Mouse (Mus musculus): ENCODE measurements around the gene Rad50. TPM values are rescaled to one million over a fixed set of nuclear protein-coding genes. Genes with fewer than 3 reads are reported as not detected.
A peak's percentile ranks its signal among the peaks of the same experiment; 100 is the strongest.

Rad50 gene
- polyA plus RNA-seq, 1 experiment from 2014 or later = 27.8 TPM

DNA sequence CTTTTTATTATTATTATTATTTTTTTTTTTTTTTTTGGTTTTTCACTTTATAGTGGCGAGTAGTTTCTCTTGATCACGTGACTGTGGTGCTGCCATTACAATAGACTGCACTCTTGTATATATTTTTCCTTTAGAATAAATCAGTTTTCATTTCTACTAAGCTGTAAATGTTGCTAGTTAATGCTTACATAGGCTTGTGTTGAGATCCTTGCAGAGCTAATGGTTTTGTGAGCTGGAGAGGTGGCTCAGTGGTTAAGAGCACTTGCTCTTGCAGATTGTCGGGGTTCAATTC lies 545 bp upstream of the Rad50 start:
- Histone ChIP-seq H3K27ac (ENCODE audit: low read length) (peak overlapping the region; percentile 60; the same call in 1 of the 2 replicates), H3K4me3 (replicated peaks; ENCODE audit: low read length) (peak overlapping the region; percentile 71), H3K27me3 (ENCODE audit: control insufficient read depth, insufficient read depth, low read length) (no peaks in the 10 kb centered on the region), H3K4me1 (ENCODE audit: control insufficient read depth, insufficient read depth, low read length) (peaks cover 2% of the 10 kb centered on the region; the same call in 1 of the 2 replicates), H3K9me3 (replicated peaks; ENCODE audit: control insufficient read depth, low read length) (no peaks in the 10 kb centered on the region), H3K36me3 (ENCODE audit: control insufficient read depth, insufficient read depth, low read length) (no peaks in the 10 kb centered on the region), H3K9ac (ENCODE audit: low read length) (peak overlapping the region; percentile 84), H3K4me2 (ENCODE audit: low read depth, low read length) (peak overlapping the region; percentile 75)
- 74% methylated on average over 3 of the region's 3 CpGs for WGBS
- no peak for ATAC-seq (ENCODE audit: insufficient read depth, low FRiP score)

DNA sequence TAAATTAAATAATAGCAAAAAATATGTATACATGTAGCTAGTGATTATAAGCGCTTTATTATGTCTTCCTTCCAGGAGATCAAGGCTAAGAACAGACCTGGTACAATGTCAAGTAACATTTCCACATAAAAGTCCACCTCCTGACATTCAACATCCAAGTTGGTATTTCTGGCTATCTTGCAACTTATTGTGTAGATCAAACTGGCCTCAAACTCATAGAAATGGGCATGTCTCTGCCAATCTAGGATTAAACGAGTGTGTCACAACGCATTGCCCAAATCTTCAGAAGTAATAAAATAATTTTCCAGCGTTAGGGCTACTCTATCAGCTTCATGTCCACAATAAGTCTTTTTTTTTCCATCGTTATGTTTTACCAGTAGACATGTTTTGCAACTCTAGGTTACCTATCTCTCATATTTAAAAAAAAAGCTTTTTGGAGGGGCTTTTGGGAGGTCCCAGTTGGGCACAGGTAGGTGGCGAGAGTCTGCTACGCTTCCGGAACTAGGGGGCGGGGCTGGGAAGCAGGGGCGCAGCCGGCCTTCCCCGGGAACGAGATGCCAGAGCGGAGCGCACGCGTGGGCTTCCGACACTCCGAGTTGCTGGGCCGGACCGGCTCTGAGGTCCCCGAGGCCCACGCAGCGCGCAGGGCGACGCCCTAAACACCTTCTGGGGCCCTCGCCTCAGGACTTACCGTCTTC lies 734 bp downstream of the Rad50 start:
- 5% methylated on average over 29 of the region's 29 CpGs for WGBS
- Histone ChIP-seq H3K4me3 (replicated peaks; ENCODE audit: low read length) (peak overlapping the region; percentile 71), H3K9ac (ENCODE audit: low read length) (peak overlapping the region; percentile 84), H3K9me3 (replicated peaks; ENCODE audit: control insufficient read depth, low read length) (no peaks in the 10 kb centered on the region), H3K27me3 (ENCODE audit: control insufficient read depth, insufficient read depth, low read length) (no peaks in the 10 kb centered on the region), H3K36me3 (ENCODE audit: control insufficient read depth, insufficient read depth, low read length) (no peaks in the 10 kb centered on the region), H3K4me2 (ENCODE audit: low read depth, low read length) (peak overlapping the region; percentile 75), H3K4me1 (ENCODE audit: control insufficient read depth, insufficient read depth, low read length) (peaks cover 2% of the 10 kb centered on the region; the same call in 1 of the 2 replicates), H3K27ac (ENCODE audit: low read length) (peak overlapping the region; percentile 60)
- peak; percentile 65; the same call in 1 of the 2 replicates for ATAC-seq (ENCODE audit: insufficient read depth, low FRiP score)

DNA sequence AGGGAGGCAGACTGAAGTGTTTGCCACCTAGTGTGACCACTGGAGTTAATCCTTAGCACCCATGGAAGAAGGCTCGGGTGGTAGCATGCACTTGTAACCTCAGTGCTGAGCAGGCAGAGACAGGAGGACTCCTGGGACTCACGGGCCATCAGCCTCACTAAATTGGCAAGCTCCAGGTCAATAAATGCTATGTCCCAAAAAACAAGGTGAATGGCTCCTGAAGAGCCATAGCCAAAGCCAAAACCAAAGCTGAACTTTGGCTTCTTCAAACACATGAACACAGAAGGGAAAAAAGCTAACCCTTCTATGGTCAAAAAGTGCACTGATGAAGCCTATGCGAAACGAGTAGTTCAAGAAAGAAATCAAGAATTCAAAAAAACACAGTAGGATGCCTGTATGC lies 7.8 kb downstream of the Rad50 start:
- no peak overlapping the region for H3K4me3 ChIP-seq (replicated peaks; ENCODE audit: low read length)
- H3K27ac ChIP-seq (ENCODE audit: low read length) = no peak overlapping the region
- no peaks in the 10 kb centered on the region for H3K36me3 ChIP-seq (ENCODE audit: control insufficient read depth, insufficient read depth, low read length)
- no peaks in the 10 kb centered on the region for H3K9me3 ChIP-seq (replicated peaks; ENCODE audit: control insufficient read depth, low read length)
- H3K4me1 ChIP-seq (ENCODE audit: control insufficient read depth, insufficient read depth, low read length) = no peaks in the 10 kb centered on the region
- ATAC-seq (ENCODE audit: insufficient read depth, low FRiP score) = no peak
- WGBS = 87% methylated on average over 4 of the region's 4 CpGs
- H3K27me3 ChIP-seq (ENCODE audit: control insufficient read depth, insufficient read depth, low read length) = no peaks in the 10 kb centered on the region
- H3K9ac ChIP-seq (ENCODE audit: low read length) = no peak overlapping the region
- no peak overlapping the region for H3K4me2 ChIP-seq (ENCODE audit: low read depth, low read length)

DNA sequence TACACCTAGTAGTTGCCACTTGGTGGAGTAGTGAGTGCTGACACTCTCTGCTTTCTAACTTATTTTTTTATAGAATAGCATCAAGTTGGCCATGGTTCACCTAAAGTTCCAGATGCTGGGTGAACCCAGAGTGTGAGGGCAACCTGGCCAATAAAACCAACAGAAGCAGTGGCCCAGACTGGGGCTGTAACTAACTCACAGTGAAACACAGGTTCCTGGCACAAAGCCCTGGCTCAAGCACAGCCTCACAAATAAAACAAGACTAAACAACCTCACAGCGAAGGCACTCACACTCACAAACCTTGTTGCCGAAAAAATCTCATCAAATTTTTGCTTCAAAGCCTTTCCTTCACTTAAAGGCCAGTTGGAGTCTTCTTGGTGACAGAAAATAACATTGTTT lies 8.6 kb downstream of the Rad50 start:
- H3K4me1 ChIP-seq (ENCODE audit: control insufficient read depth, insufficient read depth, low read length) = no peaks in the 10 kb centered on the region
- no peak for ATAC-seq (ENCODE audit: insufficient read depth, low FRiP score)
- no peak overlapping the region for H3K27ac ChIP-seq (ENCODE audit: low read length)
- no peak overlapping the region for H3K4me3 ChIP-seq (replicated peaks; ENCODE audit: low read length)
- no peaks in the 10 kb centered on the region for H3K9me3 ChIP-seq (replicated peaks; ENCODE audit: control insufficient read depth, low read length)
- H3K9ac ChIP-seq (ENCODE audit: low read length) = no peak overlapping the region
- H3K27me3 ChIP-seq (ENCODE audit: control insufficient read depth, insufficient read depth, low read length) = no peaks in the 10 kb centered on the region
- no peak overlapping the region for H3K4me2 ChIP-seq (ENCODE audit: low read depth, low read length)
- H3K36me3 ChIP-seq (ENCODE audit: control insufficient read depth, insufficient read depth, low read length) = no peaks in the 10 kb centered on the region
- 100% methylated on average over 2 of the region's 2 CpGs for WGBS

DNA sequence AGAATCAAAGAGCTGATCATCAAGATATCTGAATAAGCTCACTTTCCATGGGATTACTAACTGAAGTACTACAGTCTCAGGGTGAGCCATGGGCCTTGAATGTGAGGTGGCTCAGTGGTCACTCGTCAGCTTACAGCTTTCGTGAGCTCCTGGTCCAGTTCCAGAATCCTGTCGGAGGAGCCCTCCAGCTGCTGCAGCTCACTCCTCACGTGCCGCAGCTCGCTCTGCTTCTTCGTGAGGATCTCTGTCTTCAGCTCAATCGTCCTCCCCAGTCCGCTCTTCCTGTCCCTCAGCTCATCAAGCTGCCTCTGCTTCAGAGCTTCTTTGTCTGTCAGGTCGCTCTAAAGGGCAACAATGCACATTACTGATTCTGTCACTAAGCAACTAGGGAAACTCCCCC lies 15.1 kb downstream of the Rad50 start:
- WGBS = 58% methylated on average over 10 of the region's 10 CpGs
- Histone ChIP-seq H3K4me1 (ENCODE audit: control insufficient read depth, insufficient read depth, low read length) (no peaks in the 10 kb centered on the region), H3K4me2 (ENCODE audit: low read depth, low read length) (no peak overlapping the region), H3K27ac (ENCODE audit: low read length) (no peak overlapping the region), H3K9me3 (replicated peaks; ENCODE audit: control insufficient read depth, low read length) (no peaks in the 10 kb centered on the region), H3K9ac (ENCODE audit: low read length) (no peak overlapping the region), H3K4me3 (replicated peaks; ENCODE audit: low read length) (no peak overlapping the region), H3K36me3 (ENCODE audit: control insufficient read depth, insufficient read depth, low read length) (no peaks in the 10 kb centered on the region), H3K27me3 (ENCODE audit: control insufficient read depth, insufficient read depth, low read length) (no peaks in the 10 kb centered on the region)
- ATAC-seq (ENCODE audit: insufficient read depth, low FRiP score) = no peak

DNA sequence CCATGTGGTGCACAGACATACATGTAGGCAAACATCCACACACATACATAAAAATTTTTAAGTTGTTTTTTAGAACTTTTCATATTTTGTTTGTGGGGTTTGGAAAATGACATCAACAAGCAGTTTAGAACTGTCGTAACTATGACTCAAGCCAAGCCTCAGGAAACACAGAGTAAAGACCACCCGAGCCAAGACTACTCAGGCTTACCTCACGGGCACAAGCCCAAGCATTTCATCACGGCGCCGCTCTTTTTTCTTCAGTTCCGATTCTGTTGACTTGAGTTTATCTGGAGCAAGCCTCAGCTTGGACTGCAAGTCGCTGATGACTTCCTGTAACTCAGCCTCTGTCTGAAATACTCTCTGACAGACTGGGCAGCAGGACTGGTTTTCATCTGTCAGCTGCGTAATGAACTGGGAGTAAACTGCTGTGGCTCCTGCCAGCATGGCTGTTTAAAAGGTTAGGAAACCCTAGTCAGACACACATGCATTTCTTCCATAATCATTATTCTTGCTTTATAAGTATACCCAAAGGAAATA lies 24.1 kb downstream of the Rad50 start:
- Histone ChIP-seq H3K4me1 (ENCODE audit: control insufficient read depth, insufficient read depth, low read length) (no peaks in the 10 kb centered on the region), H3K4me2 (ENCODE audit: low read depth, low read length) (no peak overlapping the region), H3K36me3 (ENCODE audit: control insufficient read depth, insufficient read depth, low read length) (no peaks in the 10 kb centered on the region), H3K27ac (ENCODE audit: low read length) (no peak overlapping the region), H3K4me3 (replicated peaks; ENCODE audit: low read length) (no peak overlapping the region), H3K9me3 (replicated peaks; ENCODE audit: control insufficient read depth, low read length) (no peaks in the 10 kb centered on the region), H3K27me3 (ENCODE audit: control insufficient read depth, insufficient read depth, low read length) (no peaks in the 10 kb centered on the region), H3K9ac (ENCODE audit: low read length) (no peak overlapping the region)
- no peak for ATAC-seq (ENCODE audit: insufficient read depth, low FRiP score)
- WGBS = 72% methylated on average over 9 of the region's 9 CpGs

DNA sequence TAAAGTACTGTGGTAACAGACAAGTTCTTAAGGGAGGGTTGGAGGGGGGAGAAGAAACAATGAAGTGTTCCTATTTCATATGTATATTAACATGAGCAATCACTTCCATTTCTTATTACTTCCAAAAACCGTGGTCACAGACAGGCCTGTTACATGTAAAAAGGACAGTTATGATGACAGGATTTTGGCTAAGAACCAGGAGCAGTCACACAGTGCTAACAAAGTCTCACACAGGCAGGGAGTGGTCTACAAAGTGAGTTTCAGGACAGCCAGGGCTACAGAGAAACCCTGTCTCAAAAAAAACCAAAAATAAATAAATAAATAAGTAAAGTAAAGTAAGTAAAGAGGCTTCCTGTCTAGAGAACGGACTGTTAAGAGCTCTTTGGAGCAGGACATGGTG lies 24.9 kb downstream of the Rad50 start:
- H3K4me2 ChIP-seq (ENCODE audit: low read depth, low read length) = no peak overlapping the region
- no peak overlapping the region for H3K4me3 ChIP-seq (replicated peaks; ENCODE audit: low read length)
- 47% methylated on average over 2 of the region's 2 CpGs for WGBS
- no peak for ATAC-seq (ENCODE audit: insufficient read depth, low FRiP score)
- H3K9me3 ChIP-seq (replicated peaks; ENCODE audit: control insufficient read depth, low read length) = no peaks in the 10 kb centered on the region
- H3K4me1 ChIP-seq (ENCODE audit: control insufficient read depth, insufficient read depth, low read length) = no peaks in the 10 kb centered on the region
- no peak overlapping the region for H3K9ac ChIP-seq (ENCODE audit: low read length)
- H3K36me3 ChIP-seq (ENCODE audit: control insufficient read depth, insufficient read depth, low read length) = 0 out of 2 replicates have a peak, but pooled peaks cover 3% of the 10 kb centered on the region
- no peak overlapping the region for H3K27ac ChIP-seq (ENCODE audit: low read length)
- H3K27me3 ChIP-seq (ENCODE audit: control insufficient read depth, insufficient read depth, low read length) = no peaks in the 10 kb centered on the region

DNA sequence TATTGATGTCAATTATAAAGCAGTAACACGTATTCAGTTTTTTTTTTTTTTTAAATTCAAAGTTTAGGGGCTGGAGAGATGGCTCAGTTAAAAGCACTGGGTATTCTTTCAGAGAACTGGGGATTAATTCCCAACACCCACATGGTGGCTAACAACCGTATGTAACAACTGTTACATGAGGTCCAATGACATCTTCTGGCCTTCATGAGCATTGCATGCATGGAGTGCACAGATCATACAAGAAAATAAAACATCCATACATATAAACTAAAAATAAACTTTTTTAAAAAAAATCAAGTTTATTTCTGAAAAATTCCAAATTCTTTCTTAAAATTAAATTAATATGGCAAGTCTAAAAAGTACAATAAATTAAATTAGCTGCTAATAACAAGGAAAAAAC lies 25.4 kb downstream of the Rad50 start:
- H3K27me3 ChIP-seq (ENCODE audit: control insufficient read depth, insufficient read depth, low read length) = no peaks in the 10 kb centered on the region
- 0 out of 2 replicates have a peak, but pooled peaks cover 4% of the 10 kb centered on the region for H3K36me3 ChIP-seq (ENCODE audit: control insufficient read depth, insufficient read depth, low read length)
- ATAC-seq (ENCODE audit: insufficient read depth, low FRiP score) = no peak
- H3K27ac ChIP-seq (ENCODE audit: low read length) = no peak overlapping the region
- H3K9ac ChIP-seq (ENCODE audit: low read length) = no peak overlapping the region
- 91% methylated on average over 2 of the region's 2 CpGs for WGBS
- H3K4me3 ChIP-seq (replicated peaks; ENCODE audit: low read length) = no peak overlapping the region
- no peaks in the 10 kb centered on the region for H3K4me1 ChIP-seq (ENCODE audit: control insufficient read depth, insufficient read depth, low read length)
- no peaks in the 10 kb centered on the region for H3K9me3 ChIP-seq (replicated peaks; ENCODE audit: control insufficient read depth, low read length)
- no peak overlapping the region for H3K4me2 ChIP-seq (ENCODE audit: low read depth, low read length)

DNA sequence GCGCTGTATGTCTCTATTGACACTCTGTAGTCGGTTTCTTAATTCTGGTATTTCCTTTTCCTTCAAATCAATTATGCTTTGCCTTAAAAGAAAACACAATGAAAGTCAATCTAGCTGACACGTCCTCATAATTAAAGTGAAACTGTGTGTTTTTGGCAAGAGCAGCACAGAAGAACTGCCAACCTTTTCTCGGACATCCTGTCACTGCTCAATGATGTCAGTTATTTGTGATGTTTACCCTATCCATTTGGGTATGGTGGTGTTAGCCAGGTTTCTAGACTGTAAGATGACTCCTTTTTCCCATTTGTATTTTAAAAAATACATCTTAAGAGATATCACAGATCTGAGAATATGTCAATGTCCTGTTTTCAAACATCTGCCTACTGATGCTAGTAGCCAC lies 27.0 kb downstream of the Rad50 start:
- Histone ChIP-seq H3K9me3 (replicated peaks; ENCODE audit: control insufficient read depth, low read length) (no peaks in the 10 kb centered on the region), H3K36me3 (ENCODE audit: control insufficient read depth, insufficient read depth, low read length) (peaks cover 15% of the 10 kb centered on the region), H3K27me3 (ENCODE audit: control insufficient read depth, insufficient read depth, low read length) (no peaks in the 10 kb centered on the region), H3K9ac (ENCODE audit: low read length) (no peak overlapping the region), H3K4me1 (ENCODE audit: control insufficient read depth, insufficient read depth, low read length) (no peaks in the 10 kb centered on the region), H3K27ac (ENCODE audit: low read length) (no peak overlapping the region), H3K4me3 (replicated peaks; ENCODE audit: low read length) (no peak overlapping the region), H3K4me2 (ENCODE audit: low read depth, low read length) (no peak overlapping the region)
- WGBS = 79% methylated on average over 4 of the region's 4 CpGs
- ATAC-seq (ENCODE audit: insufficient read depth, low FRiP score) = no peak
